Mouse (Mus musculus) lung, adult 10 weeks (tissue): Measurements from ENCODE around the gene Slc24a3. TPM values are rescaled to one million over a fixed set of nuclear protein-coding genes. Genes with fewer than 3 reads are reported as not detected.

Experiments used
- polyA plus RNA-seq: library from polyadenylated mRNA; stranded (reverse); fragments of 350-450 nt; fragmentation: Illumina TruSeq; extraction: RNeasy Lipid Tissue Mini Kit (QIAGEN cat#74804); gene quantifications from one replicate; pipeline ENCODE4 v1.2.3, GENCODE M21; 2014; ENCODE audit warnings: low read depth, low replicate concordance; ENCODE audit not compliant: insufficient read depth

Slc24a3 gene
- 6.3 TPM for polyA plus RNA-seq

DNA sequence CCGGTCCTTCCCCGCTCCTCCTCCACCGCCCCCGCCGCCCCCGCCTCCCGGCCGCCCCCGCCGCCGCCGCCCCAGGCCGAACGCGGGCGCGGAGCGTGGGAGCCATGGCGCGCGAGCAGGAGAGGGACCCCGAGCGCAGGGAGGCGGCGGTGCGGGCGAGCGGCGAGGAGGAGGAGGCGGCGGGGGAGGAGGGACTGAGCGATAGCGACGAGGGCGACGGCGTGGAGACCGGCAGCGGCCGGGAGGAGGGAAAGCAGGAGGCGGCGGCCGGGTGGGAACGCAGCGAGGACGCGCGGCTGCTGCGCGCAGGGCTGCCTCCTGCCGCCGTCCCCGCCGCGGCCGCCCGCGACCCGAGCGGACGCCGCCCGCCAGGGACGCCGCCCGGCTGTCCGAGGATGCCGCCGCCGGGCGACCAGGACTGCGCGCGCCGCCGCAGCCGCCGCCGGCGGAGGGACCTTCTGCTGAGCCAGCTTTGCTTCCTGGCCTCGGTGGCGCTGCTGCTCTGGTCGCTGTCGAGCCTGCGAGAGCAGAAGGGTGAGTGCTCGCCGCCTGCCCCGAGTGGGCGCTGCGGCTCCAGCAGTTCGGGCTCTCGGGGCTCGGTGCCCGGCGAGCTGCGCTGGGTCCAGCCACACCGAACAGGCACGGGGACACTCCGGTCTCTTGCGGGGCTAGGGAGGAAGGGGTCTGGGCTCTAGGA, at the start of gene Slc24a3:
TSS of gene Slc24a3 (plus strand) at position 91 of the 697 bp plus-strand sequence.

DNA sequence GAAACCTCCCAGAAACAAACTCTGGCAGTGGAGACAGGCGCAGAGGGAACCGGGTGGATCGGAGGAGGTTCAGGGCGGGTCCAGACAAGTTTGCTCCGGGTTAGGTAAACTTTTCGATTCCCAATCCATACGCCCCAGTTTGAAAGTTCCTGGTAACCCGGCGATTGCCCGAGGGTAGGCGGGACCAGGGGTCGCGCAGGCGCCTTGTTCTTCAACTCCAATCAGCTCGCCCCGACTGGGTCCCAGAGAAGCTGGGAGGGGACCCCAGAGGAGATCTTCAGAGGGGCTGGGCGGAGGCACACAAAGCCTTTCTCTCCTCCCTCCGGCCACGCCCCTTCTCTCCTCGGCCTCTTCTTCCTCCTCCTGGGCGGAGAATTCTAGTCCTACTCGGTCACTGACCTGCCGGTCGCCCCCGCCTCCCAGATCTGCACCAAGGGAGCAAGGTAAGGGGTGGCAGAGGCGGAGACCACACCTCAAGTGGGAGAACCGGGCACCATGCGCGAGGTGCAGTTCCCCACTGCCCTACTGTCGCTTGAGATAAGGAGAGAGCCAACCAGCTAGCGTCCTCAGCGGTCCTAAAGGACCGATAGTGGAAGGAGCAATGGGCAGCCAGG, 507.7 kb downstream of the Slc24a3 start, which contains the start of gene Rin2:
TSS of gene Rin2 (plus strand) at position 74 of the 614 bp plus-strand sequence.

